Mouse (Mus musculus) cerebellum, postnatal 25 days (tissue): ENCODE measurements at regions not wholly inside any gene's neighbourhood (a gene's known extent, or its start where the extent isn't known, plus 50 kb on each side); places are given as distances from the start of the nearest gene placed in this dataset.
A peak's percentile ranks its signal among the peaks of the same experiment; 100 is the strongest.
"Not testable (repeated sequence)": the region's sequence is repeated elsewhere in the genome, so short reads cannot be mapped to it uniquely, and the experiment has no call there.

Source experiments
- DNase-seq, 2 experiments: peaks; one replicate each; pipeline ENCODE4 v3.0.0; 2021; ENCODE audit warnings: mixed read lengths in 2 of 2

DNA sequence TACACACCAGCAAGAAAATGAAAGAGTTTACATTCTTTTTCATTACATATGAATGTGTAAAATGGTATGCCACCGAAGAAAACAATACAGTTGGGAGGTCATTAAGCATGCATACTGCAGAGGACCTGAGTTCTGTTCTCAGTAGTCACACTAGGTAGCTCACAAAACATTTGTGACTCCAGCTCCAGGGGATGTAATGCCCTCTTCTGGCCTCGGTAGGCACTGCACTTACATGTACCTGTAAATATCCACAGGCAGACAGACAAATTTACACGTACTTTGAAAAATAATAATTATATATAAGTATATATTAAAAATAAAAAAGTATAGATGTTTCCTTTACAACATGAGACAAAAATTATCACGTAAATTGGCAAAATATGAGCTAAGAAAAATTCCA lies 342.3 kb upstream of the Gm28363 start:
- DNase-seq = no peak

DNA sequence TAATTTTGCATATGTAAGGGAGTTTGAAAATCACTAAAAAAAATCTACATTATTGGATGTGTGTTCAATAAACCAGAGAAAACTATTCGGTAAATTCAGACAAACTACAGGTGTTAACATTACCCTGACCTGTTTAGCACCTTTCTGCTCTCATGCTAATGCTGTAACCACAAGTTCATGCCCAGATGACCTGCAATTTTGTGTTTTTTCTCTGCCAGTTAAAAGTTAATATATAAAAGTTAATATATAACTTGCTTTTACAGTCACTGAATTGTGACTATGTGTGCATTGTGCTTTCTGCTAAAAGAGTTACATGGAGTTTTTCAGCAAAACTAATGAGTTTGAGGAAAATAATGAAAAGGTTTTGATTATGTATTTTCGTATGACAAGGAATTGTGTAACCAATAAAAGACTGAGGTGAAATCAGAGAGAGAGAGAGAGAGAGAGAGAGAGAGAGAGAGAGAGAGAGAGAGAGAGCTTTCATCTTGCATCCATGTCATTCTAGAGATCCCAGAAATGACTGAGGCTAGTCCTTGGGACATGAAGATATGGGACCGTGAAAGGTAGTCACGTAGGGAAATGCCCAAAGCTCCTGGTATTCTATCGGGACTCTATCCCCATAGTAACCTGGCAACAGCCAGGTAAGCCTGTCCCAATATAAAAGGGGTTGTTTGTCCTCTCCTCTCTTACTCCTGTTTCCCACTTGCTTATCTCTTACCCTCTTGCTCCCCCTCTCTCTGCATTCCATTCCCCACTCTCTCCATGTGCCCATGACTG lies 340.3 kb upstream of the Gm28363 start:
- no peak for DNase-seq

DNA sequence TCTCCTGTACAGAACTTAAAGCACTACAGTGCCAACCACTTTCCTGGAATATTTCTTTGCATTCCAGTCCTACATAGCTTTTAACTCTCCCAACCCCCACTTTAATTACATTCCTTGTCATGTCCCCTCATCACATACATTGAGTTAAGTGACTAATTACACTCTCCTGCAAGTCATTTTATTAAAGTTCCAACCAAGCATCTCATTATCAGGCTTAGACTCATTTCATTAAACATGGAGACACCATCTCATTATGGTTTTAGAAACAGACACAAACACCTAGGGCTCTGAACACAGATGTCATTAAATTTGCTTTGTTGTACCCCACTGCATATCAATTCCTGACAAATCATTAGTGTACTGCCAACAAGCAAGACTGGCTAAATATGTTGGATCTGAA lies 332.9 kb upstream of the Gm28363 start:
- DNase-seq = no peak

DNA sequence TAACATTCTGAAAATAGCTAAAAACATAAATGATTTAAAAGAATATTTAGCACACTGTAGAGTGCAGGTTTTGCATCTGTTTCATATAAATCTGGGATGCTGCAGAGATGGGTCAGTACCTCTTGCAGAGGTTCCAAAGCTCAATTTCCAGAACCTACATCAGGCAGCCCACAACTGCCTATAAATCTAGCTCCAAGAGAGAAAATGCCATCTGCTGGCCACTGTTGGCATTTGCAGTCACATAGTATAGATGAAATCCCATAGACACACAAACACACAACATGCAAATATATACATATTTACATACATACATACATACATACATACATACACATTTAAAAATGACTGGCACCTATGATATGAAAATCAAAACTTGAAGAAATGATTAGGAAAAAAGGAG lies 284.6 kb upstream of the Gm28363 start:
- peak in 1 of 2 experiments; percentile 1 for DNase-seq

DNA sequence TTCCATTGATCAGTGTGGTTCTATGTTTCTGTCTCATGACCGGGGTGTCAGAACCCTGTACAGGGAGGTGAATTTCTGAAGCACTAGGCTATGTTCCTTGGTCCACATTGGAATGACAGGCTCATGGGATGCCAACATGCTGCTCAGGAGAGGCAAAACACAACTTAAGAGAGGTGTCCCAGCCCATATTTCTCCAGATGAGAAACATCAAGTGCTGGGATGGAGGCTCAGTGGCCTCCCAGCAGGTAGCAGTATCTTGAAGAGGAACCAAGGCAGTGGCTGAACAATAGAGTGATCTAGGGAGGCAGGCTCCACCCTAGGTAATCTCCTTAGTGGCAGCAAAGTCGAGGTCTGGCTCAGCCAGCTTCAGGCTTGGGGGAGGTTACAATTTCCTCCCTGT lies 239.2 kb upstream of the Gm28363 start:
- no peak for DNase-seq

DNA sequence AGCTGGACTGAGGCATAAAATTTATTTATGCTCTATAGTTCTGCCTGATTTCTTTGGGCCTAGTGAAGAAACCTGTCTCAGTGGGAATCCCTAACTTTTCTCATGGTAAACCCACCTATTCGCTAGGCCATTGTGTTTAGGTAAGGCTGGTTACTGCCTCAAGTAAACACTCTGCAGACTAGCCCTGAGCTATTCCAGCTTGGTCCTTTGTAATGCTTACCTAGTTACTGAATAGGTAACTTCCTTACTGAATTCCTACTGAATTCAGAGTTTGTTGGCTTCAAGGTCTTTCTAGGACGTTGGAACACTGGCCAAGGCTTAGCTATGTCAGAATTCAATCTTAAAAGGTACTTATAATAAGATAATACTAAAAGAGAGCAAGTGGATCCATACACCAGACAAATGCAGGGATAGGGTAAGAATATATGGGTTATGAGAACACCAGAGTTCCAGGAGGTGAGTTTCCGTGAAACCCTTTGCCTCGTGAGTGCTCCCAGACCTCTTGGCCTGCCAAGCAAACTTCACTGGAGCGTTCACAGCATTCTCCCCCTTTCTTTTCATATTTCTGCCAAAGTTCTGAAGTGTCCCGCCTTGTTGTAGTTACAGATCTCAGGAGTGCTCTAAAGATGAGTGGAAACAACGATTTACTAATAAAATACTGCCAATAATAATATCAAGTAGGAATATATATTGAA lies 238.6 kb upstream of the Gm28363 start:
- not testable (repeated sequence) for DNase-seq

DNA sequence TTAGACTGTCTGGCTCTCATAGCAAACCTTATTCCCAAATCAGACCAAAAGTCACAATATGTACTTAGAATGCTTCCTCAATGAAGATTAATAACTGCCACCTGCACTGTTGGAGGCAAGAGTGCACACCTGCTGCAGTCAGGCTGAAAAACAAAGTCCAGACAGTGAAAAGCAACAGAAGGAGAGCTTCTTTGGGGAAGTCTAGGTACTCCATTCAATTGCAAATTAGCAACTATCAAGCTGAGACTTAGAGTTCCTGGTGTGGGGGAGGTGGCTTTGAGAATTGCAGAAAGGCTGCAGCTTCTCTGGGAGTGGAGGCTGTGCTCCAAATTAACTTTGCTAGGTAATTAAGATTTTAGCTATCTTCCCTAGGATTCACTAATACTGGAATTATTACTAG lies 237.8 kb upstream of the Gm28363 start:
- not testable (repeated sequence) for DNase-seq

DNA sequence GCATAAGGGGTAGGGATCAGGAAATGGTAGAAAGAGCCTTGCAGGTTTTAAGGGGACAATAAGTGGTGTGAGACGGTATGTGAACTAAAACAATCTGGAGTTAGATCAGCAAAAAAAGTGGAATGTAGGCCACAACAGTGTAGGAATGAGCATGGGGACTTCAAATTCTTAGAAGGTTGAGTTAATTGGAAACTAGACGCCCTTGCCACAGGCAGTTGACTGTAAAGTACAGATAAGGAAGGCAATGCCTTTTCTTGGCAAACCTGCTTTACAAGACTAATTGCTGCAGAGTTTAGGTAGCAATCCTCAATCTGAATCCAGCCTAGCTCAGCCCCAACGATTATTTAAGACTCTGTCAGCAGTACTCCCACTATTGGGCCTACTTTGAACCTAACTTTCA lies 206.8 kb upstream of the Gm28363 start:
- DNase-seq = no peak

DNA sequence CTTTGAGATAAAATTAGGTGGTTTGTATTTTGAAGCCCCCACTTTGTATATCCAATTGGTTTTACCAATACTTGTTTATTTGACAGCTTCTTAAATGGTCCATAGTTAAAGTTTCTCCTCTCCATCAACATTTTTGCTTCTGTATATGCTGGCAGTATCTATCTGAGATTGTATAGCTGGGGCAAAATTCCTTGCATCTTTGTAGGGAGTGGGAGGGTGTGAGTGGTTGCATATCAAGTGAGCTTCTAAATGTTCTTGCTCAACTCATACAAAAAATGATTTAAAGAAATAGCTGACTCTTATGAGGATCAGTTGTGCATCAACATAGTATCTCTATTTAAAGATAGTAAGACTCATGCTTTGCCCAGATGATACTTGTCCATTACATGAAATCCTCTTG lies 199.9 kb upstream of the Gm28363 start:
- DNase-seq = no peak

DNA sequence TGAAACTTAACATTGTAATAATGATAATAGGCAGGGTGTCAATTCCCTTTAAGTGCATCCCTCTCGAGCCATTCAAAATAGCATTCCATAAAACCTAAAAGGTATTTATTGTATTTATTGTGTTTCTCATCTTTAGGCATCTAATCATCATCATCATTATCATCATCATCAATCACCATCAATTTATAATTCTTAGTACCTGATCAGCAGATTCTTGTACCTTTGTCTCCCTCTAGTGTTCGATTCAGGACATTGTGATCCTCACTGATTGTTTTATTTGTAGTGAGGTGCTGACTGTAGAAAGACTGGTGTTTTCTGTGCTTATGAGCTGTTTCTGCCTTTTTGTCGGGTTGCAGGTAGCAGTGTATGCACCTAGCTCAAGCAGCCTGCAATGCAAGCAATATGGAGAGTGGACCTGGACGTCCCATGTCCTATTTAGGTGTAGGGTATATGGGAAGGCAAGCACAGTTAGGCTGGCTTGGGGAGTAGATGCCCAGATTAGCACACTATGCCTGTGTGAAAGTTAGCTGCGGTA lies 177.4 kb upstream of the Gm28363 start:
- DNase-seq = no peak
